8 mouse cellular contexts compared by ENCODE assay signal in genomic region chr6:52724805-52725439, GRCm38 (mm10). TPM values are rescaled to one million over a fixed set of nuclear protein-coding genes. Genes with fewer than 3 reads are reported as not detected.
A peak's percentile ranks its signal among the peaks of the same experiment; 100 is the strongest.
DNase-seq lines count a peak whose midpoint lies in the region; ATAC-seq and TF ChIP-seq lines count a peak whose summit lies in the region.

No protein-coding gene starts in this region.

- no peaks in the 10 kb centered on the region for H3K27me3 ChIP-seq in heart, adult 2 months (ENCODE audit: control insufficient read depth, insufficient read depth, low read length)

- H3K79me2 ChIP-seq in heart, adult 2 months (replicated peaks; ENCODE audit: control insufficient read depth, insufficient read depth, low read length), result peaks cover 4% of the 10 kb centered on the region; the same call in 1 of the 2 replicates

- peaks cover 21% of the 10 kb centered on the region for H3K36me3 ChIP-seq in heart, adult 2 months (ENCODE audit: control insufficient read depth, insufficient read depth, low read length)

- H3K4me1 ChIP-seq in heart, adult 2 months (ENCODE audit: control insufficient read depth, insufficient read depth, low read length), result peaks cover 3% of the 10 kb centered on the region

- H3K27ac ChIP-seq in heart, adult 2 months, result peak overlapping the region; percentile 13; the same call in 1 of the 2 replicates

- intact Hi-C loops in heart, adult 2 months (cut with DNase I), result loop anchor here (2.0 to 5.0 kb wide), 3 partner anchors 37 to 468 kb away; no protein-coding TSS in a partner anchor
- intact Hi-C loops in heart, postnatal 25 days (cut with DNase I), result loop anchor here (1.0 to 10.0 kb wide), 5 partner anchors 62 to 468 kb away; no protein-coding TSS in a partner anchor

- no peak for TF ChIP-seq POLR2A in heart, adult 2 months (IDR thresholded peaks at IDR 0.05; ENCODE audit: insufficient read depth, low read depth, low read length)

- 47% methylated on average over 8 of the region's 8 CpGs for WGBS in heart, adult 2 months

- DNase-seq in heart, adult 2 months, result peak; percentile 43 to 60
- no peak for DNase-seq in heart, postnatal 25 days (ENCODE audit: low spot score)
- DNase-seq in T-cell, adult 2 months (ENCODE audit: low spot score), result peak; percentile 56
- peak; percentile 74 to 77 for DNase-seq in cerebellum, postnatal 14 days
- DNase-seq in gonadal fat pad, adult 2 months (ENCODE audit: low read depth), result peak; percentile 96
- DNase-seq in layer of hippocampus, postnatal 25 days (ENCODE audit: extremely low spot score in 1 of 2, low spot score in 1 of 2), result peak; percentile 52 to 86
- DNase-seq in spleen, postnatal 4 days (ENCODE audit: low spot score in 2 of 2), result peak; percentile 57 to 81

- peak; percentile 73 for ATAC-seq in megakaryocyte-erythroid progenitor cell, adult 5-6 weeks (replicated peaks; ENCODE audit: low FRiP score, low TSS enrichment, poor library complexity, severe bottlenecking)

- no peak for TF ChIP-seq EP300 in heart, adult 2 months (IDR thresholded peaks at IDR 0.05; ENCODE audit: insufficient read depth, low read depth, low read length)

- no peak overlapping the region for H3K4me3 ChIP-seq in heart, adult 2 months

- peak; percentile 100; the same call in 1 of the 2 replicates for TF ChIP-seq CTCF in heart, adult 2 months (IDR thresholded peaks at IDR 0.05)

- H3K9ac ChIP-seq in heart, adult 2 months (ENCODE audit: low read depth, low read length), result peak overlapping the region; percentile 28; the same call in 1 of the 2 replicates

RNA-seq across cellular contexts. Expression of gene Tax1bp1, which starts 11.4 kb away (rescaled TPM):
- 100 to 1,000 TPM; 110 to 124 TPM for total RNA-seq in heart, adult 2 months (2021)
- 26.1 and 50.9 TPM in 2 replicates for polyA plus RNA-seq in heart, adult 2 months (2012; rRNA removed)
- total RNA-seq in heart, postnatal 25 days (2021), result 100 to 1,000 TPM in 1 of 2 experiments, 10 to 100 TPM in 1; 98.5 to 123 TPM
- 51.7 and 63.0 TPM in 2 replicates for polyA plus RNA-seq in gonadal fat pad, adult 2 months (2012; rRNA removed)
- total RNA-seq in layer of hippocampus, postnatal 25 days (2021), result 100 to 1,000 TPM; 121 to 134 TPM
- total RNA-seq in megakaryocyte-erythroid progenitor cell, adult 5-6 weeks (2014; fragmentation: Nextera tagmentation), result 66.9 and 80.3 TPM in 2 replicates
- 175 and 200 TPM in 2 replicates for total RNA-seq in megakaryocyte-erythroid progenitor cell, adult 5-6 weeks (2017)
